Mouse (Mus musculus): ENCODE data around the gene Chmp4b. TPM values are rescaled to one million over a fixed set of nuclear protein-coding genes. Genes with fewer than 3 reads are reported as not detected.
A peak's percentile ranks its signal among the peaks of the same experiment; 100 is the strongest.

Chmp4b gene
- total and polyA plus RNA-seq, 2 experiments from 2014 or later = 35.9 to 113 TPM

- Histone ChIP-seq H3K27me3 (ENCODE audit: insufficient read depth, low read length) (no peaks in the 10 kb centered on the region), H3K4me3 (ENCODE audit: low read length) (no peak overlapping the region), H3K27ac (no peak overlapping the region), H3K4me1 (ENCODE audit: insufficient read depth, low read length) (no peaks in the 10 kb centered on the region), H3K9ac (replicated peaks; ENCODE audit: low read length) (no peak overlapping the region), H3K36me3 (ENCODE audit: insufficient read depth, low read length) (no peaks in the 10 kb centered on the region), H3K4me2 (ENCODE audit: low read depth, low read length) (no peak overlapping the region), H3K9me3 (ENCODE audit: low read length) (no peaks in the 10 kb centered on the region)
- ATAC-seq = peak; percentile 46; the same call in 1 of the 2 replicates
- DNase-seq (ENCODE audit: low spot score) = peak; percentile 37
- peak; percentile 88 for TF ChIP-seq CTCF (IDR thresholded peaks at IDR 0.05; ENCODE audit: low read depth)
- WGBS = 39% methylated on average over 5 of the region's 5 CpGs
These were observed 60.8 kb downstream of the Chmp4b start for GRCm38 (mm10) chr2:154712271-154712677.

- Histone ChIP-seq H3K9ac (replicated peaks; ENCODE audit: low read length) (no peak overlapping the region), H3K27me3 (ENCODE audit: insufficient read depth, low read length) (no peaks in the 10 kb centered on the region), H3K4me2 (ENCODE audit: low read depth, low read length) (no peak overlapping the region), H3K27ac (no peak overlapping the region), H3K36me3 (ENCODE audit: insufficient read depth, low read length) (no peaks in the 10 kb centered on the region), H3K9me3 (ENCODE audit: low read length) (no peaks in the 10 kb centered on the region), H3K4me1 (ENCODE audit: insufficient read depth, low read length) (no peaks in the 10 kb centered on the region), H3K4me3 (ENCODE audit: low read length) (no peak overlapping the region)
- DNase-seq (ENCODE audit: low spot score) = no peak
- peak; percentile 74 for TF ChIP-seq CTCF (IDR thresholded peaks at IDR 0.05; ENCODE audit: low read depth)
- WGBS = 43% methylated on average over 6 of the region's 6 CpGs
- no peak for ATAC-seq
These were observed 61.6 kb downstream of the Chmp4b start for GRCm38 (mm10) chr2:154713083-154713482.

- H3K9ac ChIP-seq (replicated peaks; ENCODE audit: low read length) = no peak overlapping the region
- H3K9me3 ChIP-seq (ENCODE audit: low read length) = no peaks in the 10 kb centered on the region
- no peak overlapping the region for H3K4me2 ChIP-seq (ENCODE audit: low read depth, low read length)
- no peaks in the 10 kb centered on the region for H3K4me1 ChIP-seq (ENCODE audit: insufficient read depth, low read length)
- no peaks in the 10 kb centered on the region for H3K36me3 ChIP-seq (ENCODE audit: insufficient read depth, low read length)
- no peak for TF ChIP-seq CTCF (IDR thresholded peaks at IDR 0.05; ENCODE audit: low read depth)
- WGBS = 73% methylated on average over 3 of the region's 3 CpGs
- no peak overlapping the region for H3K27ac ChIP-seq
- ATAC-seq (no peak), DNase-seq (ENCODE audit: low spot score) (no peak)
- H3K4me3 ChIP-seq (ENCODE audit: low read length) = no peak overlapping the region
- no peaks in the 10 kb centered on the region for H3K27me3 ChIP-seq (ENCODE audit: insufficient read depth, low read length)
These were observed 62.5 kb downstream of the Chmp4b start for GRCm38 (mm10) chr2:154713964-154714363.

GRCm38 (mm10) chr2:154716586-154716985 is 65.1 kb downstream of the Chmp4b start:
- Histone ChIP-seq H3K27ac (no peak overlapping the region), H3K4me1 (ENCODE audit: insufficient read depth, low read length) (no peaks in the 10 kb centered on the region), H3K4me3 (ENCODE audit: low read length) (no peak overlapping the region), H3K9me3 (ENCODE audit: low read length) (no peaks in the 10 kb centered on the region), H3K27me3 (ENCODE audit: insufficient read depth, low read length) (no peaks in the 10 kb centered on the region), H3K36me3 (ENCODE audit: insufficient read depth, low read length) (no peaks in the 10 kb centered on the region), H3K4me2 (ENCODE audit: low read depth, low read length) (no peak overlapping the region), H3K9ac (replicated peaks; ENCODE audit: low read length) (no peak overlapping the region)
- ATAC-seq (no peak), DNase-seq (ENCODE audit: low spot score) (no peak)
- WGBS = 53% methylated on average over 4 of the region's 4 CpGs
- no peak for TF ChIP-seq CTCF (IDR thresholded peaks at IDR 0.05; ENCODE audit: low read depth)

GRCm38 (mm10) chr2:154717081-154717480 is 65.6 kb downstream of the Chmp4b start:
- H3K4me3 ChIP-seq (ENCODE audit: low read length) = no peak overlapping the region
- TF ChIP-seq CTCF (IDR thresholded peaks at IDR 0.05; ENCODE audit: low read depth) = no peak
- H3K27me3 ChIP-seq (ENCODE audit: insufficient read depth, low read length) = no peaks in the 10 kb centered on the region
- H3K27ac ChIP-seq = no peak overlapping the region
- no peak overlapping the region for H3K9ac ChIP-seq (replicated peaks; ENCODE audit: low read length)
- DNase-seq (ENCODE audit: low spot score) = peak; percentile 59
- no peaks in the 10 kb centered on the region for H3K9me3 ChIP-seq (ENCODE audit: low read length)
- no peaks in the 10 kb centered on the region for H3K4me1 ChIP-seq (ENCODE audit: insufficient read depth, low read length)
- no peak for ATAC-seq
- no peak overlapping the region for H3K4me2 ChIP-seq (ENCODE audit: low read depth, low read length)
- no peaks in the 10 kb centered on the region for H3K36me3 ChIP-seq (ENCODE audit: insufficient read depth, low read length)

- Histone ChIP-seq H3K4me2 (ENCODE audit: low read depth, low read length) (no peak overlapping the region), H3K36me3 (ENCODE audit: insufficient read depth, low read length) (no peaks in the 10 kb centered on the region), H3K27ac (no peak overlapping the region), H3K4me1 (ENCODE audit: insufficient read depth, low read length) (no peaks in the 10 kb centered on the region), H3K9me3 (ENCODE audit: low read length) (no peaks in the 10 kb centered on the region), H3K4me3 (ENCODE audit: low read length) (no peak overlapping the region), H3K27me3 (ENCODE audit: insufficient read depth, low read length) (no peaks in the 10 kb centered on the region), H3K9ac (replicated peaks; ENCODE audit: low read length) (no peak overlapping the region)
- DNase-seq (ENCODE audit: low spot score) (no peak), ATAC-seq (no peak)
- TF ChIP-seq CTCF (IDR thresholded peaks at IDR 0.05; ENCODE audit: low read depth) = no peak
- WGBS = 78% methylated on average over 12 of the region's 12 CpGs
These were observed 67.5 kb downstream of the Chmp4b start for GRCm38 (mm10) chr2:154718855-154719556.

GRCm38 (mm10) chr2:154720315-154720714 is 68.8 kb downstream of the Chmp4b start:
- no peak overlapping the region for H3K4me2 ChIP-seq (ENCODE audit: low read depth, low read length)
- H3K27ac ChIP-seq = no peak overlapping the region
- no peaks in the 10 kb centered on the region for H3K9me3 ChIP-seq (ENCODE audit: low read length)
- H3K36me3 ChIP-seq (ENCODE audit: insufficient read depth, low read length) = no peaks in the 10 kb centered on the region
- H3K4me1 ChIP-seq (ENCODE audit: insufficient read depth, low read length) = no peaks in the 10 kb centered on the region
- H3K9ac ChIP-seq (replicated peaks; ENCODE audit: low read length) = no peak overlapping the region
- H3K27me3 ChIP-seq (ENCODE audit: insufficient read depth, low read length) = no peaks in the 10 kb centered on the region
- 89% methylated on average over 2 of the region's 2 CpGs for WGBS
- TF ChIP-seq CTCF (IDR thresholded peaks at IDR 0.05; ENCODE audit: low read depth) = no peak
- no peak overlapping the region for H3K4me3 ChIP-seq (ENCODE audit: low read length)
- ATAC-seq (no peak), DNase-seq (ENCODE audit: low spot score) (no peak)

Data from hindbrain, postnatal 0 days (tissue).